Mouse (Mus musculus): ENCODE results near the gene Ank3. TPM values are rescaled to one million over a fixed set of nuclear protein-coding genes. Genes with fewer than 3 reads are reported as not detected.

Ank3 gene
- total RNA-seq, 1 experiment from 2014 or later = 1.6 TPM

DNA sequence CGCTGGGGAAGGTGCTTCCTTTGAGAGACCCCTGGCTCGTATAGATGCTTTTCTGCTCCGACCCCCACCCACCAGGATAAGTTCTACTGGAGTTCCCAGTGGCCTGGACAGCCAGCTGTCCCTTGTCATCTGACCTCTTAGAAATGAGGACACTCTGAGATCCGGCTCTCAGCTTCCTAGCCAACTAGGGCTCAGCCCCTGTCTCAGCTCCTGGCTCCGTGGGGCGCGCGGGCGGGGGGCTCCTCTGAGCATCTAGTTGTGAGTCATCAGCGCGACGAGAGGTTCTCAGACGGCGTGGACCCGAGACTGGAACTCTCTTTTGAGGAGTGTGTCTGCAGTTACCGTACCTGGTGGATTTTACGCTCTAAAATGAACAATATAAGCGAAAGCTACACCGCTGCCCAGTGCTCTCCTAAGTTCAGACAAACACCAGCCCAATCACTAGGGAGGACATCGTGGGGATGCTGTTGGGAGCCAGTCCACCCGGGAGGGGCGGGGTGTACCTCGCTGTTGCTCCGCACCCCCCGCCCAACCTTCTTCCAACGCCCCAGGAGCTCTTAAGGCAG lies 293 bp upstream of the Ank3 start:
- no peak for ATAC-seq (ENCODE audit: extremely low read depth, insufficient number of reproducible peaks, low FRiP score, poor library complexity, severe bottlenecking)

DNA sequence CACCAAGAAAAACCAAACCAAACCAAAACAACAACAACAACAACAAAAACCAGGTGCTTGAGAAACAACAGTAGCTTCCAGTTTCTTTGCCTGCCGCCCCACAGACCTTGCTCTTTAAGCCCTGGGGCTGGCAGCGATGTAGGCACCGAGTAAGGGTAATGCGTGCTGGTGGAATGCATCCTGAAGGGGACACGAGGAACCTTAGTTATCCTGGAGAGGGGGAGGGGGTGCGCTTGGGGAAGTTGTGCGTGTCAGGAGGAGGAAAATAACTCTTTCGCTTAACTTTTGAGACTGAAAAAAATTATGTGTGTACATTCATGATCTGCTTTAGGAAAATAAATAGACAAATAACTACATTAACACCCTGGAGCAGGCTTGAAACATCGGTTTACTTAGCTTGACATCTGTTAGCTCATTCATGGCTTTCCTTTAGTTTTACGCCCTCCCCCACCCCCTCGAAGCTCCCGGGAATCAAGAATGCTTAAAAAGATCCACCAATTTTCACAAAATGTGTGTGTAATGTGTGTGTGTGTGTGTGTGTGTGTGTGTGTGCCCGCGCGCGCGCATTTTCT lies 1.3 kb downstream of the Ank3 start:
- ATAC-seq (ENCODE audit: extremely low read depth, insufficient number of reproducible peaks, low FRiP score, poor library complexity, severe bottlenecking) = no peak

DNA sequence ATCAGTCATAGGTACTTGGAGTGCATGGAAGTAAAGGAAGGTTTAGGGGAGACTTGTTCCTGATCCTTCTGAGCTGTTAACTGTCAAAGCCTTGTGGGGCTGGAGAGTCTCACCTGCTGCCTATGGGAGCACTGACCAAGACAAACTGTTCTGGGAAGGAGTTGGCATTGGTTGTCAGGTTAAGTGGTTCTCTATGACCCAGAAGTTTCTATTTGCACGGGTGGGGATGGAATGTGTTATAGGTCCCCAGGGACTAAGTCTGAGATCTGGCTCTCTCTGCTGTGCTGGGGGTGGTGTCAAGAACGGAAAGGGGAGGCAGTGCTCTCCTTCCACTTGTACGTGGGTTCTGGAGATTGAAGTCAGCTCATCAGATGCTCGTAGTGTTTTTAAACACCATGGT lies 6.9 kb downstream of the Ank3 start:
- no peak for ATAC-seq (ENCODE audit: extremely low read depth, insufficient number of reproducible peaks, low FRiP score, poor library complexity, severe bottlenecking)

DNA sequence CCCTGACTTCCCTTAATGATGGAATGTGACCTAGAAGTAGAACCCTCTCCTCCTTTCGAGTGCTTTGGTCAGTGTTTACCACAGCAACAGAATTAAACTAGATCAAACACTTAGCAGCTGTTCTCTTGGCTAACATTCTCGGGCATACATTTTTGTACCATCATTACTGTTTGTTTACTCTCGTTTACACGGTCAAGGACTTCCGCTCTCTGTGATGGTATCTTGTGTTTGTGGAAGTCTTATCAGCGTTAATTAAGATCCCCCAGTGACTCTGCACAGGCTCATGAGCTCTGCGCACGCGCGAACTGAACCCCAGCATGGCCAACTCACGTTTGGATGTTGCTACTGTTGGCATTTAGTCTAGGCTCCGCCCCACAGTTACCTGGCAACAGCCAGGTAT lies 16.3 kb downstream of the Ank3 start:
- ATAC-seq (ENCODE audit: extremely low read depth, insufficient number of reproducible peaks, low FRiP score, poor library complexity, severe bottlenecking) = no peak

DNA sequence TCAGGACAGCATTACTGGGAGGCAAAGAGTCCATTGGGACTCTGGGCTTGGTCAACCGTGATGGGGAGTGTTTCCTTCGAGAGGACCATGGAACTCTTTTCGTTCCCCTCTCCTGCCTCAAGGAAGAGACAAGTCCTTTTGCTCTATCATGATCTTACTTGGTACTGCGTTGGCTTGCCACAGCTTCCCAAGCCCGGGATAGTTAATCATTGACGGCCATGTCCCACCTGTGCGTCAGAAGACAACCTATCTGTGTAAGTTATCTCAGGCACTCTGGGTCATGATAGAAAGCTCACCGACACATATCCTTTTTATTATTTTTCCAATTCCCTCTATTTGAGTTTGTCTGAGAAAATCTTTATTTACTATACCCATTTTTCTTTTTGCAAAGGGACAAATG lies 20.1 kb downstream of the Ank3 start:
- ATAC-seq (ENCODE audit: extremely low read depth, insufficient number of reproducible peaks, low FRiP score, poor library complexity, severe bottlenecking) = no peak

DNA sequence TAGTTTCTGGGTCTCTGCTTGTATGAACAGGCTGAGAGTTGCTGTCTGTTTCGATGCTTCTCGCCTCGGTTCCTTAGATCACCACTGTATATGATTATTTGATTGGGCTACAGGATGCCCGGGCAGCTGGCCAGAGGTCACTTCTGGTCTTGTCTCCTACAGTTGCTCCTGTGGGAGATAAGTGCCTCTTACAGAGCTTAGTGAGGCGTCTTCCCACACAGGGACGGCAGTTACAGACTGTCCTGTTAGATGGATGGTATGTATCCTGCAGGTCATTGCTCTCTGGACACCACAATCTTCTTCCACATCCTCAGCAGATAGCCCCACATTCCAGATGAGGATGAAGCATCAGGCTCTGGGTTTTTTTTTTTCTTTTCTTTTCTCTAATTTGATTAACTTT lies 21.7 kb downstream of the Ank3 start:
- no peak for ATAC-seq (ENCODE audit: extremely low read depth, insufficient number of reproducible peaks, low FRiP score, poor library complexity, severe bottlenecking)

DNA sequence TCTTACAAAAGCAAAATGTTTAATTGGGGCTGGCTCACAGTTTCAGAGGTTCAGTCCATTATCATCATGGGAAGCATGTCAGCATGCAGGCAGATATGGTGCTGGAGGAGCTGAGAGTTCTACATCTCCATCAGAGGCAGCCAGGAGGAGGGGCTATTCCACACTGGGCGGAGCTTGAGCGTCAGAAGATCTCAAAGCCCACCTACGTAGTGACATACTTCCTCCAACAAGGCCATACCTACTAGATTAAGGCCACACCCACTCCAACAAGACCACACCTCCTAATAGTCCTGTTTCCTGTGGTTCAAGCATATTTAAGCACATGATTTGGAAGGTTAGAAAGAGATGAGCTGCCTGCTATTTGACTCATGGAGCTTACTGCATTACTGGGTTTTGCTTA lies 25.5 kb downstream of the Ank3 start:
- no peak for ATAC-seq (ENCODE audit: extremely low read depth, insufficient number of reproducible peaks, low FRiP score, poor library complexity, severe bottlenecking)

DNA sequence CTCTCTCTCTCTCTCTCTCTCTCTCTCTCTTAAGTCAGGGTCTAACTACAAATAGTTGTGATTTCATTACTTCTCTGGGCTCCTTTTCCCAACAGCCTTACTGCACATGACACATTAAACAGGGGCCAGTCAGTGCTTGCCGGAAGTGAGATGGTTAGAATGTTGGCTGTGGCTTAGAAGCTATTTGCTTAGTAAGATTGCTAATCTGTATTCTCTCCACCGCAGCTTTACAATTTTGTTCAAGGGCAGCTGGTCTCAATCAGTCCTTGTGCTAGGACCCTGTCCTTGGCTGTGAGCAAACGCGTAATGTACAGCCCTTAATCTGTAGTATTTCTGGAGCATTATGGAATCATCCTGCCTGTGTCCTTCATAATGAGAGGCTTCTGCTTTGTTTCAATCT lies 31.6 kb downstream of the Ank3 start:
- no peak for ATAC-seq (ENCODE audit: extremely low read depth, insufficient number of reproducible peaks, low FRiP score, poor library complexity, severe bottlenecking)

DNA sequence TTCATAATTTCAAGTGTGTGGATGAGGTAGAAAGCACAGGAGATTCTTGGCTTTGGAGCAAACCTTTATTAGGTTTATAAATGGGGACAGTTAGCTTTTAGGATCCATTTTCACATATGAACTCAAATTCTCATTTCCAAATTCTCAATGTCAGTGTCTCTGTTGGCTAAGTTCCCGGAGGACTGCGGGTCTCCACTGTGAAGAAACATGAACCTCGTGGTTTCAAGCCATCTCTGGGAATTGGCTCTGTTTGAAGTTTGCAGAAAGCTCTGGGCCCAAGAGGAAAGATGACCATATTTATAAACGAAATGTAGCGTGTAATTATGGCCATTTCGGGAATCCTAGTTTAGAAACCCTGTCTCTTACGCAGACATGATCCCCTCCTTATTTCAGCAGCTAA lies 32.5 kb downstream of the Ank3 start:
- ATAC-seq (ENCODE audit: extremely low read depth, insufficient number of reproducible peaks, low FRiP score, poor library complexity, severe bottlenecking) = no peak

DNA sequence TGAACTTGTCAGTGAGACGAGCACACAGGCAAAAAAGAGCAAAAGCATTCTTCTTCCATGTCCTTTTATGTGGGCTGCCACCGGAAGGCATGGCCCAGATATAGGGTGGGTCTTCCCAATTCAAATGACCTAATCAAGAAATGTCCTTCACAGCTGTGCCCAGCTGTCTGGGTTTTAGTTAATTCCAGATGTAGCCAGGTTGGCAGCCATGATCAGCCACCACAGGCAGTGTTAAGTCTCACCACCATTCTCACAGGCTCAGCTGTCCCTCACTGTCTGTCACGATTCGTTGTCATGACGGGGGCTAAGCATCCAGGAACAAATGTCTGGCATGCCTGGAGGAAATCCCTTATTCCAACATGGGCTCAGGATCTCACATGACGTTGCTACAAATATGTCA lies 36.6 kb downstream of the Ank3 start:
- ATAC-seq (ENCODE audit: extremely low read depth, insufficient number of reproducible peaks, low FRiP score, poor library complexity, severe bottlenecking) = no peak

DNA sequence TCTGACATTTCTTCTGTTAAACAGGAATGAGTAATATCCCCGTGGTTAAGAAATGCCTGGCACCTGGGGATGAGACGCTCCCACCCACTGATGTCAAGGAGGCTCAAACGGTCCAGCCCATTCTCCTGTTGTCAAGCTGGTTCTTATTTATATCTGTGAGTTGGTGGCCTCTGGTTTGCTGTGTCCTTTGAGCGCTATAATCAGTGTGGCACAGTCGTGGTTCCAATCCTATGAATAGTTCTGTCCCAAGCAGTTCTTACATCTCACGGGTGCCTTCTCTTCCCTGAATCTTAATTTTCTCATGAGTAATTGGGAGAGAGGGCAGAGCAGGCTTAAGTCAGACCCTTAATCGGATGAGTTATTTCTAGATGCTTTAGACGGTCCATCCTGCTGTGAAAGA lies 40.9 kb downstream of the Ank3 start:
- ATAC-seq (ENCODE audit: extremely low read depth, insufficient number of reproducible peaks, low FRiP score, poor library complexity, severe bottlenecking) = no peak

DNA sequence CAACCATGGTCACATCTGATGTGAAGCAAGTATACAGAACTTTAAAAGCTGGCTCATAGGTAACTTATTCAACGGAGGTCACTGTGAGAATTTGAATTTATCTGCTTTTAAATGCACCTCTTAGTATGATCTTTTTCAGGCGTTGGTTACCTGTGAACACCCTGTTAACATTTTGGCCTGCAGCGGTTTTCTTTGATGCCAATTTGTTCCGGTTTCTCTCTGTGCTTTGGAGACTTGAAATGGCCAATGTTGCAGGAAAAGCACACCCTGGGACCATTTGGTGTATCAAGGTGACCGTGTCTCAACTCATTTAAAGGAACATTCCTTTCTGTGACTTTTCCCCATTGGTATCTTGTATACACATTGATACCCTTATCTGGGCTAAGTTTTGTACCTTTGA lies 46.0 kb downstream of the Ank3 start:
- ATAC-seq (ENCODE audit: extremely low read depth, insufficient number of reproducible peaks, low FRiP score, poor library complexity, severe bottlenecking) = no peak

DNA sequence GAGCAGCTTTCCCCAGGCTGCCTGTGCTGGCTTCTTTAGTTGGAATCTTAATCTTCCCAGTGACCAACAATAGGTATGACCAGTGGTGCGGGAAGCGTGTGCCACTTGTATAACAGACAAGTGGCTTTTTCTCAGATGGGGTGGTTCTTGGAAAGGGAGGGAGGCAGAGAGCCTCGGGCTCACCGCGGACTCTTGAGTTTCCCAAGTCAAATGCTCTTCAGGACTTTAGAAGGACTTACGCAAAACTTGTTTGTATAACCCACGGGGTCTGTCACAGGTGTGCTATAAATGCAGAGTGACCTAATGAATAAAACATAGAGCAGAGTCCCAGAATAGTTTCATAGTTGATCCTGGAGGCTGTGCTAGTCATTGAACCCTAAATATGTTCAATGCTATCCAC lies 47.4 kb downstream of the Ank3 start:
- ATAC-seq (ENCODE audit: extremely low read depth, insufficient number of reproducible peaks, low FRiP score, poor library complexity, severe bottlenecking) = no peak

DNA sequence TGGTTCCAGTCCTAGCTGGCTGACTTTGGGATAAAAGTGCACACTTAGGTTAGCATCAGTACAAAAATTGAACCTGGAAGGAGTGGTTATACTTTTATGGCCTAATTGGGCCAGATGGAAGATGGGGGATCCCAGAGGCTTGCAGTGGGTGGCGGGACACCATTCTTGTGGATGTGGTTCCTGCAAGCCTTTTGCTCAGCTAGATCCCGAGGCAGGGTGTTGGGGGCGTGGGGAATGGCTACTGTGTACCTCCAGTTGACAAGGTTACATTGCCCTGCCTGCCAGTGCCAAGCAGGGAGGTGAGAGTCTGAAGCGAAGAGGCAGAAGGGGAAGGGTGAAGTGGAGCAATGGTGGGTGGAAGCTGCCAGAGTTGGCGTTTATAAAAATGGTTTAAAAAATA lies 48.0 kb downstream of the Ank3 start:
- ATAC-seq (ENCODE audit: extremely low read depth, insufficient number of reproducible peaks, low FRiP score, poor library complexity, severe bottlenecking) = no peak

DNA sequence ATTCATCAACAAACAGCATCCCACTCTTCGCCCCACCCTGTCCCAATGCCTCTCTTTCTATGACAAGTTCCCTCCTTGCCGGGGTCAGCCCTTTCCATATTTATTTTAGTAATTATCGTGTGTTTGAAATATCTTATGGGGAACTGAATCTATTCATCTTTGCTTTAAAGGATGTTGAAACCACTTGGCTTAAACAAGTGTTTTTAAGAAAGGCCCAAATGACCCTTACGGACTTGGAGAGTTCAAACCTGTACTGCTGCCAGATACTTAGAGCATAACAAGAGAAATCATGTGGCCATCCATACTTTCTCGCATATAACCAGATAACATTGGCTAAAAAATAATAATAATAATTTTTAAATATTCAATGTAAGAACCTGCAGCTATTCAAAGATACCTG lies 48.7 kb downstream of the Ank3 start:
- ATAC-seq (ENCODE audit: extremely low read depth, insufficient number of reproducible peaks, low FRiP score, poor library complexity, severe bottlenecking) = no peak

DNA sequence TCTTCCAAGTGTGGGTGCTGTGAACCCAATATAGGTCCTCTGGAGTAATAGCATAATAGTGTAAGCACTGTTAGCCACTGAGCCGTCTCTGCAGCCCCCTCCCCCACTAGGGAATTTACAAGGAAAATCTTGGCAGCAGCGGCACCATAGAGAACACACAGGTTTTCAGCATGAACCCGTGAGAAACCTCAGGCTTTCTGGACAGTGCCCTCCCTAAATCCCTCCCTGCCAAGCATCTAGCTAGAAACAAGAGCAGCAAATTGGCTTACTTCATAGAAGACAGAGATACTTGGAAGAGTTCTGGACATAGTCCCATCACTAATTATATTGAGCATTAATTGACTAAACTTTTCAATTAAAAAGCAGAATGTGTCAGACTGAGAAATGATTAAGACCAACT lies 49.6 kb downstream of the Ank3 start:
- no peak for ATAC-seq (ENCODE audit: extremely low read depth, insufficient number of reproducible peaks, low FRiP score, poor library complexity, severe bottlenecking)

DNA sequence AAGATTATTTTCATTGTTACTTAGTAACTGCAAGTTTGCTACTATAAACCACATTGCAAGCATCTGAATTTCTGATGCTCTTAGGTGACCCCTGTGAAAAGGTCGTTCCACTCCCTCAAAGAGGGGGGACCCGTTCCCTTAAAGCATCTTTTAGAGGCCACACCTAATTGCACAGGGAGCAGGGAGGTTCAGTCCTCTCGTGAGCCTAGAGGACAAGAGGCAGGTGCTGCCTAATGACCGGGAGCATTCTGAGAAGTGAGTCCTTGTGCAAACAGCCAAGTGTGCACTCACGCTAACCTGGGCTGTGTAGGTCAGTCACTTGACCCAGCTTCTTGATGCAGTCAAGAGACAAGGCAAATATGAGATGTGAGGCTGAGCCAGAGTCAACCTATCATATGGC lies 52.4 kb downstream of the Ank3 start:
- ATAC-seq (ENCODE audit: extremely low read depth, insufficient number of reproducible peaks, low FRiP score, poor library complexity, severe bottlenecking) = no peak

DNA sequence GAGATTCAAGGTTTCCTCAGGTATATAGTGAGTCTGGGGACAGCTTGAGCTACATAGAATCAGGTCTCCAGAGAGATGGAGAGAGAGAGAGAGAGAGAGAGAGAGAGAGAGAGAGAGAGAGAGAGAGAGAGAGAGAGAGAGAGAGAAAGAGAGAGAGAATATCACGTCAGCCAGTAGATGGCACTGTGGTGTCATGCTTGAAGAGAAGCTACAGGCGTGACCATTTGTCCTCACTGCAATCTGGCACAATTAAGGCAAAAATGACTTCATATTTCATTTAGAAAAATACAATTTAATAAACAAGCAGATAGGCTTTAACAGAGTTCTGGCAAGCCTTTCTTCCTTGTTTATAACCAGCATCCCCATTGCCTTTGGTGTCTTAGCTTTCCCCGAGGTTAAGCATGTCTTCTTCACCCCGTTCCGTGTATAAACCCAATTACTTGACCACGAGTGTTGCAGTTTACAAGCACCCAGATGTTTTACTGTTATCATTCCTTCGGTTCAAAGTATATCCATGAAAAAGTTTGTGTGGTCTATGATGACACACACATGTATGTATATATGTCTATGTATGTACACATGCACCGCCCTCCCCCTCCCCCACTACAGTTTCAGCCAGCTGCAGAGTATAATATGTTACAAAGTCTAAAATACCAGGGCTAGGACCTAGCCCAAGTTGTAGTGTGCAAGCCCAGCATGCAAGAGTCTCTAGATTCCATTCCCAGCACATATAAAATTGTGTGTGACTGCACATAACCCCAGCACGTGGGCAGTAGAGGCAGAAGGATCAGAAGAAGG lies 53.8 kb downstream of the Ank3 start:
- no peak for ATAC-seq (ENCODE audit: extremely low read depth, insufficient number of reproducible peaks, low FRiP score, poor library complexity, severe bottlenecking)

DNA sequence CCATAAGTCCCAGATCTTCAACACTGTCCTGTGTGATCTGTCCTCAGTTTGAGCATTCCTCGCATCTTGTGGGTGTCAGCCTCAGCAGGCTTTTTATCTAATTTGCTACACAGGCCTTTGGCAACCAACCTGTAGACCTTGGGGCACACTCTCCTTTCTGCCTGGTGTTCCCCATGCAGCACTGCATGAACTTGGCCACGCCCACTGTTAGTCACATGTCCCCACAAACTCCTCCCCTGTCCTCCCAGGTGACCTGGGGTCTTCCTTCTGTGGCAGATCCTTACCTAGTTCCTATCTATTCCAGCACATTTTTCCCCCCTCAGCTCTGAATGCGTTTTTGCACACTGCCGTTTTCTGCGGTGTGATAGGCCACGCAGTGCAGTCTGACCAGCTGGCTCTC lies 55.0 kb downstream of the Ank3 start:
- ATAC-seq (ENCODE audit: extremely low read depth, insufficient number of reproducible peaks, low FRiP score, poor library complexity, severe bottlenecking) = no peak

DNA sequence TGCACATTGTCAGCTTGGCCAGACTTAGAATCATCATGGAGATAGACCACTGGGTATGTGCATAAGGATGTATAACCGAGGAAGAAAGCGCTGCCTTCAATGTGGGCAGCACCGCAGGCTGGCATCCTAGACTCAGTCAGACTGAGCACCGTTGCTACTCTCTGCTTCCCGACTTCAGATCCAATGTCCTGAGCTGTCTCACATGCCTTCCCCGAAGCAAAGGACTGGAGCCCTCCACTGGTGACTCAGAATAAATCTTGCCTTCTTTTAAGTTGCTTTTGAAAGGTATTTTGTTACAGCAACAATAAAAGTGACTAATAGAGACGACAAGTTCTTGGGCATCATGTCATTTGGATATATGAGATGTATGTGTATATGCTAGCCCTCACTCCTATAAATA lies 55.9 kb downstream of the Ank3 start:
- no peak for ATAC-seq (ENCODE audit: extremely low read depth, insufficient number of reproducible peaks, low FRiP score, poor library complexity, severe bottlenecking)

DNA sequence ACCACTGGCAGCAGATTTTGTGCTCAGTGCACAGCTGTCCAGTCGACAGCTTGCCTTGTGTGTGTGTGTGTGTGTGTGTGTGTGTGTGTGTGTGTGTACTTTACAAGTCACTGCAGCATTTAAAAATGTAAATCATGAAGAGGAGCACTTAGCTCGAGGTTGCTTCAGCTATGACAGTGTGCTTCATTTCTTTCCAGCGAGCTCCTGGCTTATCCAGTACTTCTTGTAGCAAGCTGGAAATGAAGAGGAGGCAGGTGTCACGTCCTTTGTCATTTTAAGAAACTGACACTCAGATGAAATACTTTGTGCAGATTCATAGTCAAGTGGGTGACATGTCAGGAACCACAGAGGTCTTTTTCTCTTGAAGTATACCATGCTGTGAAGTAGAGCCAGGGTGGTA lies 66.3 kb downstream of the Ank3 start:
- ATAC-seq (ENCODE audit: extremely low read depth, insufficient number of reproducible peaks, low FRiP score, poor library complexity, severe bottlenecking) = no peak

Data from neutrophil, adult 5-6 weeks (primary cell).